Mouse (Mus musculus) neural tube, embryonic 11.5 days (tissue): ENCODE measurements around the gene Sorbs1. TPM values are rescaled to one million over a fixed set of nuclear protein-coding genes. Genes with fewer than 3 reads are reported as not detected.

Source experiments
- ATAC-seq: fragments of 200-750 bp; cut with Nextera tagmentation; 2 replicates; pipeline ENCODE4 v1.8.0; 2017; ENCODE audit warnings: moderate number of reproducible peaks, mild to moderate bottlenecking, moderate TSS enrichment, moderate library complexity; ENCODE audit not compliant: insufficient read depth, low FRiP score, low TSS enrichment
- DNase-seq: peaks from one replicate; pipeline ENCODE4 v3.0.0-alpha.2; 2015; ENCODE audit warnings: low spot score
- H3K27ac ChIP-seq: fragments of 300-500 bp; sonication (generic); 2 replicates; pipeline ENCODE4 v1.5.1; 2014; ENCODE audit warnings: low read depth, mild to moderate bottlenecking, low read length
- H3K27me3 ChIP-seq: fragments of 300-500 bp; sonication (generic); 2 replicates; pipeline ENCODE4 v1.6.1; 2014; ENCODE audit warnings: mild to moderate bottlenecking, low read length, mixed read lengths; ENCODE audit not compliant: control insufficient read depth, insufficient read depth
- H3K36me3 ChIP-seq: fragments of 300-500 bp; sonication (generic); 2 replicates; pipeline ENCODE4 v1.6.1; 2014; ENCODE audit warnings: mild to moderate bottlenecking, low read length, moderate library complexity, mixed read lengths; ENCODE audit not compliant: control insufficient read depth, insufficient read depth
- H3K4me1 ChIP-seq: fragments of 300-500 bp; sonication (generic); 2 replicates; pipeline ENCODE4 v1.6.1; 2014; ENCODE audit warnings: low read length, mixed read lengths; ENCODE audit not compliant: control insufficient read depth, insufficient read depth
- H3K4me2 ChIP-seq: fragments of 300-500 bp; sonication (generic); 2 replicates; pipeline ENCODE4 v1.6.1; 2014; ENCODE audit warnings: low read depth, mild to moderate bottlenecking, moderate library complexity
- H3K4me3 ChIP-seq: fragments of 300-500 bp; sonication (generic); 2 replicates; pipeline ENCODE4 v1.5.1; 2014; ENCODE audit warnings: low read depth, low read length
- H3K9ac ChIP-seq: fragments of 300-500 bp; sonication (generic); 2 replicates; pipeline ENCODE4 v1.6.1; 2014; ENCODE audit warnings: mild to moderate bottlenecking, low read length
- H3K9me3 ChIP-seq: fragments of 300-500 bp; sonication (generic); 2 replicates; pipeline ENCODE4 v1.6.1; 2016; ENCODE audit warnings: low read length; ENCODE audit not compliant: control insufficient read depth
- WGBS: fragments of 180-500 bp; shearing (Covaris S2); extraction: QIAGEN DNeasy Blood & Tissue Kit; methylation state at CpG from one replicate; pipeline ENCODE4 v1.1.7; 2014; 5-methylcytosine and 5-hydroxymethylcytosine counted together
- polyA plus RNA-seq: library from polyadenylated mRNA; unstranded; fragments of >200 nt; fragmentation: Nextera tagmentation; extraction: Ambion mirVana; gene quantifications from 2 replicates; pipeline ENCODE4 v1.2.1, GENCODE M21; 2014

The Sorbs1 gene
- polyA plus RNA-seq, 1 experiment from 2014 or later = 91.2 TPM

DNA sequence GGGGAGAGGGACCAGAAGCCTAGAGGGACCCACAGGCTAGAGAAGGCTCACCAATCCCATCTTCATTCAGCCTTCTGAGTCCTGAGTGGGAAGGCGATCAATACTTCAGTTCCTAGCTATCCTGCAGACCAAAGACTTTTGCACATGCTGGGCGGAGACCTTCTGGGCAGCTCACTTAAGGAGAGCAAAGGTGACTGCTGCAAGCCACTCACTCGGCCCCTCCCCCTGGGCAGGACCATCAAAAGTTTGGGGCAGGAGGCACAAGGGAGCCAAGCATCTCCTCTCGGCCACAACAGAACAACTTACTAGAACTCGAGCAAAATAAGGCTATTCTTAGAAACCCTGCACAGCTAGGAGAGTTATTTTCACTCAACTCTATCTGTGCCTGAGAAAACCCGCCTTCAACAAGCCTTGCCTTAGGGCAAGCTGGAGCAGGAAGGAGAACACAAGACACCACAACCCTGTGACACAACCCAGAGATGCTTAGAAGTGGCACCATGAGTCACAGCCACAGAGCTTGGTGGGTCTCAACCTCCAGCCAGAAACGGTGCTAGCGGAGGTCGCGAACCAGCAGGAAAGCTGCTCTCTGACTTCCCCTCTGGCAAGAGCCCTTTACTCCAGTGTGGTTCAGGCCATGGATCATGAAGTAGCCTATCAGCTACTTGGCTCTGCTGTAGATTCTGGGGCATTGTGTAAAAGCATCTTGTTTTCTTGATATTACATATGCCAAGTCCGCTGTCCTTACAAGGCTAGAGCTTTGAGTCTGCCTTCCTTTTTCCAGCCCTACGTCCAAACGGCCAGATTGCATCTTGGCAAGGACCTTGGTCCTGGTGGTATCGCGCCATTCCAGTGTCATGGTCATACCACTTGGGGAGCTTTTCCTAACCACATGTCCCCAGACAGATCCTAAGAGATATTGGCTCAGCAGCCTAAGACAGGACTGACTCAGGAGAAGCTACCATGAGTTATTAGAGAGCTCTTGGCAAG lies 156.8 kb downstream of the Sorbs1 start:
- H3K9ac ChIP-seq = no peak overlapping the region

DNA sequence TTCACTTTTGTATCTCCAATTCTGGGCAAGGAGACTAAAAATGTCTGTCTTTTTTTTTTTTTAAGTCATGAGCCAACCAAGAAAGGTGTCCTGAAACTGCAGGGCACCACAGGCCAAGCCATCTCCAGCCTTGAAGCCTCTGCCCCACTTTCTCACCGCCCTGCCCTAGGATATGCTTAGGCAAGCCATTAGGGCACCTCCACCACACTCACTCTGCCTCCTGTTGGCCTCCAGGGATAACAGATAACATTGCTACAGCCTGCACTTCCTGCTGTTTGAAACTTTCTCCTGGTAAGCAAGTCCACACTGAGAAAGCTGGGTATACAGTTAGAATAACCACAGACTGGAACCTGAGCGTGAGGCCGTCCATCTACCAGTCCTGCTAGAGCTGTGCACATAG lies 158.5 kb downstream of the Sorbs1 start:
- H3K27me3 ChIP-seq = no peaks in the 10 kb centered on the region
- H3K36me3 ChIP-seq = no peaks in the 10 kb centered on the region
- no peak overlapping the region for H3K27ac ChIP-seq
- H3K4me1 ChIP-seq = no peaks in the 10 kb centered on the region; the same call in 1 of the 2 replicates
- no peaks in the 10 kb centered on the region for H3K9me3 ChIP-seq
- DNase-seq (no peak), ATAC-seq (no peak)
- no peak overlapping the region for H3K4me3 ChIP-seq
- no peak overlapping the region for H3K9ac ChIP-seq
- 92% methylated on average over 3 of the region's 3 CpGs for WGBS
- H3K4me2 ChIP-seq = no peak overlapping the region

More for the DNA sequence above, 156.8 kb downstream of the Sorbs1 start:
- Histone ChIP-seq H3K9me3 (no peaks in the 10 kb centered on the region), H3K4me1 (no peaks in the 10 kb centered on the region), H3K27me3 (no peaks in the 10 kb centered on the region), H3K4me2 (no peak overlapping the region), H3K27ac (no peak overlapping the region), H3K36me3 (no peaks in the 10 kb centered on the region), H3K4me3 (no peak overlapping the region)
- 84% methylated on average over 15 of the region's 15 CpGs for WGBS
- no peak for DNase-seq
- ATAC-seq = no peak

DNA sequence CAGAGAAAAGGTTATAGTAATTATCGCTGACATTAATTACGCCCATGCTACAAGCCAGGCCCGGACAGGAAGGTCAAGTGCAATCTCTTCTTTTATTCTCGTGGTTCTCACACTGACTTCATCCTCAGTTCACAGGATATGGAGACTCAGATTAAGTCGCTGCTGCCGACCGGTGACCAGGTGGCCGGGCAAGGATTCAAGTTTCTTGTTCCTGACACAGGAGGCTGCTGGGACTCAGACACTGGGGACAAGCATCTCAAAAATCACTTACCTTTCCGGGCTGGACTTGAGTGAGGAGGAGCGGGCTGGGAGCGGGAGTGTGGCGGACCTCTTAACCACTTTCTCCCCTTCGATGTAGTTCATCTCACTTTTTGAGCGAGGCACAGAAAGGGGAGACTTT lies 161.6 kb downstream of the Sorbs1 start:
- Histone ChIP-seq H3K27ac (no peak overlapping the region), H3K4me1 (no peaks in the 10 kb centered on the region; the same call in 1 of the 2 replicates), H3K9ac (no peak overlapping the region), H3K27me3 (no peaks in the 10 kb centered on the region), H3K4me2 (no peak overlapping the region), H3K9me3 (no peaks in the 10 kb centered on the region), H3K4me3 (no peak overlapping the region), H3K36me3 (no peaks in the 10 kb centered on the region)
- no peak for DNase-seq
- 91% methylated on average over 14 of the region's 14 CpGs for WGBS
- ATAC-seq = no peak

GRCm38 (mm10) chr19:40350835-40351234 lies 162.7 kb downstream of the Sorbs1 start:
- Histone ChIP-seq H3K27me3 (no peaks in the 10 kb centered on the region), H3K4me1 (no peaks in the 10 kb centered on the region; the same call in 1 of the 2 replicates), H3K9ac (no peak overlapping the region), H3K27ac (no peak overlapping the region), H3K4me2 (no peak overlapping the region), H3K9me3 (no peaks in the 10 kb centered on the region), H3K4me3 (no peak overlapping the region), H3K36me3 (no peaks in the 10 kb centered on the region)
- ATAC-seq (0 out of 2 replicates have a peak, but pooled peaks have one; percentile 13), DNase-seq (no peak)
- WGBS = 84% methylated on average over 4 of the region's 4 CpGs

- no peak overlapping the region for H3K4me3 ChIP-seq
- H3K9me3 ChIP-seq = no peaks in the 10 kb centered on the region
- 0 out of 2 replicates have a peak overlapping the region, but pooled peaks have one; percentile 4 for H3K27ac ChIP-seq
- ATAC-seq = no peak; the same call in 1 of the 2 replicates
- H3K4me2 ChIP-seq = peak overlapping the region; percentile 16; the same call in 1 of the 2 replicates
- 48% methylated on average over 16 of the region's 16 CpGs for WGBS
- no peaks in the 10 kb centered on the region for H3K36me3 ChIP-seq
- no peaks in the 10 kb centered on the region; the same call in 1 of the 2 replicates for H3K4me1 ChIP-seq
- H3K27me3 ChIP-seq = no peaks in the 10 kb centered on the region
- peak overlapping the region; percentile 39; the same call in 1 of the 2 replicates for H3K9ac ChIP-seq
- no peak for DNase-seq
These were observed 163.6 kb downstream of the Sorbs1 start for GRCm38 (mm10) chr19:40349713-40350671.

DNA sequence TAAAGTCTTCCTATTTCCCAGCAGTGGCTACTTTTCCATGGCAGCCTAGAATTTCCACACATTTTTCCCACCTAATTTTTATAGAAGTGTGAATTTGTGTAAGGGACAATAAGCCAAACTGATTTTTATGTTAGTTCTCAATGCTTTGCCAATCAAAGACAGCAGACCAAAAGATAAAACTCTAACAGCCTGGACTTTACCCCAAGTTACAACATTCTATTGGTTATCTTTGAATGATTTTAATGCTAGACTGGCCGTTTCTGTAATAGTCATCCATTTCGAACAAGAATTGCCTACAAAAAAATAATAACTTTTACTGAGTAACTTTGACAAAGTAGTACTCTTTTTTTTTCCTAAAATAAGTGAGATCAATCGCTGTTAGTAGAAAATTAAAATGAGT lies 164.3 kb downstream of the Sorbs1 start:
- Histone ChIP-seq H3K27ac (no peak overlapping the region), H3K36me3 (no peaks in the 10 kb centered on the region), H3K9me3 (no peaks in the 10 kb centered on the region), H3K4me2 (no peak overlapping the region), H3K4me1 (no peaks in the 10 kb centered on the region; the same call in 1 of the 2 replicates), H3K4me3 (no peak overlapping the region), H3K9ac (no peak overlapping the region), H3K27me3 (no peaks in the 10 kb centered on the region)
- DNase-seq = no peak
- no peak for ATAC-seq
- WGBS = 73% methylated on average over 3 of the region's 3 CpGs

- no peak overlapping the region for H3K9ac ChIP-seq
- H3K36me3 ChIP-seq = no peaks in the 10 kb centered on the region
- no peaks in the 10 kb centered on the region; the same call in 1 of the 2 replicates for H3K4me1 ChIP-seq
- H3K27ac ChIP-seq = no peak overlapping the region
- DNase-seq (no peak), ATAC-seq (no peak)
- no peak overlapping the region for H3K4me2 ChIP-seq
- no peaks in the 10 kb centered on the region for H3K27me3 ChIP-seq
- H3K9me3 ChIP-seq = no peaks in the 10 kb centered on the region
- WGBS = 56% methylated on average over 2 of the region's 2 CpGs
- H3K4me3 ChIP-seq = no peak overlapping the region
These were observed 164.9 kb downstream of the Sorbs1 start for GRCm38 (mm10) chr19:40348652-40349051.

GRCm38 (mm10) chr19:40348175-40348574 lies 165.4 kb downstream of the Sorbs1 start:
- no peak for DNase-seq
- no peak overlapping the region for H3K4me3 ChIP-seq
- ATAC-seq = no peak
- 68% methylated on average over 7 of the region's 7 CpGs for WGBS
- no peaks in the 10 kb centered on the region for H3K36me3 ChIP-seq
- no peak overlapping the region for H3K4me2 ChIP-seq
- no peaks in the 10 kb centered on the region for H3K9me3 ChIP-seq
- no peak overlapping the region for H3K27ac ChIP-seq
- no peak overlapping the region for H3K9ac ChIP-seq
- H3K4me1 ChIP-seq = no peaks in the 10 kb centered on the region; the same call in 1 of the 2 replicates
- no peaks in the 10 kb centered on the region for H3K27me3 ChIP-seq
